Mouse (Mus musculus) forebrain, embryonic 10.5 days (tissue): ENCODE measurements around the gene Wars. TPM values are rescaled to one million over a fixed set of nuclear protein-coding genes. Genes with fewer than 3 reads are reported as not detected.
"Not testable (repeated sequence)": the region's sequence is repeated elsewhere in the genome, so short reads cannot be mapped to it uniquely, and the experiment has no call there.

ENCODE experiments used
- DNase-seq: peaks from one replicate; pipeline ENCODE4 v3.0.0-alpha.2; 2017; ENCODE audit warnings: low spot score; ENCODE audit errors: extremely low spot score
- H3K27ac ChIP-seq: fragments of 300-500 bp; sonication (generic); 2 replicates; pipeline ENCODE4 v1.5.1; 2016; ENCODE audit warnings: mild to moderate bottlenecking
- H3K27me3 ChIP-seq: fragments of 300-500 bp; sonication (generic); 2 replicates; pipeline ENCODE4 v1.6.1; 2016; ENCODE audit warnings: mild to moderate bottlenecking; ENCODE audit not compliant: poor library complexity, severe bottlenecking
- H3K36me3 ChIP-seq: fragments of 300-500 bp; sonication (generic); replicated peaks from 2 replicates; pipeline ENCODE4 v1.6.1; 2016; ENCODE audit warnings: mild to moderate bottlenecking, moderate library complexity
- H3K4me1 ChIP-seq: fragments of 300-500 bp; sonication (generic); 2 replicates; pipeline ENCODE4 v1.6.1; 2016
- H3K4me3 ChIP-seq: fragments of 300-500 bp; sonication (generic); 2 replicates; pipeline ENCODE4 v1.5.1; 2016; ENCODE audit warnings: mild to moderate bottlenecking, moderate library complexity
- H3K9me3 ChIP-seq: fragments of 300-500 bp; sonication (generic); 2 replicates; pipeline ENCODE4 v1.6.1; 2016; ENCODE audit warnings: mild to moderate bottlenecking, moderate library complexity
- WGBS: fragments of 180-500 bp; shearing (Covaris S2); methylation state at CpG from one replicate; pipeline ENCODE4 v1.1.7; 2016; 5-methylcytosine and 5-hydroxymethylcytosine counted together
- polyA plus RNA-seq: library from polyadenylated mRNA; unstranded; fragments of >200 nt; fragmentation: Nextera tagmentation; extraction: Ambion mirVana; gene quantifications from 2 replicates; pipeline ENCODE4 v1.2.1, GENCODE M21; 2016

Wars gene
- polyA plus RNA-seq, 1 experiment from 2014 or later, result 157 TPM

DNA sequence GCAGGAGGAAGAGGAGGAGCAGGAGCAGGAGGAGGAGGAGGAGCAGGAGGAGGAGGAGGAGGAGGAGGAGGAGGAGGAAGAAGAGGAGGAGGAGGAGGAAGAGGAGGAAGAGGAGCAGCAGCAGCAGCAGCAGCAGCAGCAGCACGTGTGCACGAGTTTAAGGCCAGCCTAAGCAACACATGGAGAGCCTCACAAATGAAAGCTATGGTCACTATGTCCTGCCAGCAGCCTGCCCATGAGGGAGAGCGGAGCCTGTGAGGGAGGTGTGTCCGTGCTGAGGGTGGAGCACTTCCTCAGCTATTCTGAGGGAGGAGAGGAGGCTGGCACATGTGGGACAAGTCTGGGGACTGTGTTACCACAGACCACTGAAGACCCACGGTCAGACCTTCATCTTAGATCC lies 20.9 kb downstream of the Wars start:
- no peaks in the 10 kb centered on the region for H3K9me3 ChIP-seq
- peaks cover 99% of the 10 kb centered on the region for H3K36me3 ChIP-seq
- 78% methylated on average over 5 of the region's 5 CpGs for WGBS
- H3K27ac ChIP-seq, result no peak overlapping the region
- H3K27me3 ChIP-seq, result no peaks in the 10 kb centered on the region
- DNase-seq, result no peak
- no peak overlapping the region for H3K4me3 ChIP-seq
- H3K4me1 ChIP-seq, result no peaks in the 10 kb centered on the region

DNA sequence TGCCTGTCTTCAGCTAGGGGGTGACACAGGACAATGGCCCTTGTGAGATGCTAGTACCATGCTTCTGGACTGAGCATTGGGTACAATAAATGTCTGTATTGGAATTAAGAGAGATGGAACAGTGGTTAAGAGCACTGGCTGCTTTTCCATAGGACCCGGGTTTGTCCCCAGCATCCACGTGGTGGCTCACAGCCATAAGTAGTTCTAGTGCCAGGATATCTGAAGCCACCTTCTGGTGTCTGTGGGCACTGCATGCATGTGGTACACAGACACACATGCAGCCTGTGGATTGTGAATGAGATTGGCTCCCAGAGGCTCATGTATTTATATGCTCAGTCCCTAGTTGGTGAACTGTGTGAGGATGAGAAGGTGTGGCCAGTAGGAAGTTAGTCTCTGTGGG lies 24.4 kb downstream of the Wars start:
- H3K9me3 ChIP-seq, result no peaks in the 10 kb centered on the region
- DNase-seq, result no peak
- no peak overlapping the region for H3K27ac ChIP-seq
- 85% methylated on average over 2 of the region's 2 CpGs for WGBS
- no peak overlapping the region for H3K4me3 ChIP-seq
- no peaks in the 10 kb centered on the region for H3K27me3 ChIP-seq
- H3K4me1 ChIP-seq, result no peaks in the 10 kb centered on the region
- peaks cover 100% of the 10 kb centered on the region for H3K36me3 ChIP-seq

DNA sequence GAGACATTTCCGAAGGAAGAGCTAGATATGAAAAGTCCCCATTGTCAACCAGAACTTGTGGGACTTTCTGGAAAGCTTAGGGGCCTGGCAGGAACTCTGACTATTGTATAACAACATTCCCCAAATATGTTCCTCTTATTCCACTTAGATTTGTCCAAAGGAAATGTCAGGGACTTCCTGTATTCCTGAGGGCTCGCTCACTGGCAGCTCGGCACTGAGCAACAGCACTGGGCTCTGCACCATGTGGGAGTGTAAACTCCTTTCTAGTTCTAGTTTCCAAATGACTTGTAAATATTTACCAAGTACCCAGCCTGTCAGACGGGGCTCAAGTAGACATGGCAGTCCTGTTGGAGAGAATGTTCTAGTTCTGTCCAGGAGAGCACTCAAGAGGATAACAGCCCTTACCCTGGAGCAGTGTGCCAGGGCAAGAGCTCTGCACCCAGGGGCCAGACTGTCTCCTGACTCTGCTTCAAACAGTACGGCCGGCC lies 28.9 kb downstream of the Wars start:
- Histone ChIP-seq H3K4me1 (no peaks in the 10 kb centered on the region), H3K4me3 (no peak overlapping the region), H3K36me3 (peaks cover 100% of the 10 kb centered on the region), H3K9me3 (no peaks in the 10 kb centered on the region), H3K27ac (no peak overlapping the region), H3K27me3 (no peaks in the 10 kb centered on the region)
- DNase-seq, result no peak
- 95% methylated on average over 6 of the region's 6 CpGs for WGBS

DNA sequence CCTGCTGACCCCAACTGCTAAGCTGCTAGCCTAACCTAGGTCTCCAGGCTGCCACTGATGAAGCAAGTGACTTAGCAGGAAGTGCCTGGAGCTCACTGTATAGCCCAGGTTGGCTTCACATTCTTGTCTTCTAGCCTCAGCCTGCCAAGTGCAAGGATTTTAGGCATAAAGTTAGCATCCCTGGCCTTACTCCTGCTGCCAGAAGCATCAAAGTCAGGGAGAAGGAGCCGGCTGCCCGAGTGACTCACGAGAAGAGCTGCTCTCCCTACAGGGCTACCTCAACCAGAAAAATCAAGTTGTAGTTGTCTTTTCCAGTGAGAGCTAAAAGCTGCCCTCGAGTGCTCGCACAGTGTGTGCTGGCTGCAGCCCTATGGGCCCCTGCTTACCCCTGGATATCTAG lies 35.5 kb downstream of the Wars start:
- Histone ChIP-seq H3K27ac (no peak overlapping the region), H3K4me1 (no peaks in the 10 kb centered on the region), H3K4me3 (no peak overlapping the region), H3K36me3 (peaks cover 56% of the 10 kb centered on the region), H3K9me3 (no peaks in the 10 kb centered on the region), H3K27me3 (no peaks in the 10 kb centered on the region)
- 90% methylated on average over 5 of the region's 5 CpGs for WGBS
- DNase-seq, result no peak

DNA sequence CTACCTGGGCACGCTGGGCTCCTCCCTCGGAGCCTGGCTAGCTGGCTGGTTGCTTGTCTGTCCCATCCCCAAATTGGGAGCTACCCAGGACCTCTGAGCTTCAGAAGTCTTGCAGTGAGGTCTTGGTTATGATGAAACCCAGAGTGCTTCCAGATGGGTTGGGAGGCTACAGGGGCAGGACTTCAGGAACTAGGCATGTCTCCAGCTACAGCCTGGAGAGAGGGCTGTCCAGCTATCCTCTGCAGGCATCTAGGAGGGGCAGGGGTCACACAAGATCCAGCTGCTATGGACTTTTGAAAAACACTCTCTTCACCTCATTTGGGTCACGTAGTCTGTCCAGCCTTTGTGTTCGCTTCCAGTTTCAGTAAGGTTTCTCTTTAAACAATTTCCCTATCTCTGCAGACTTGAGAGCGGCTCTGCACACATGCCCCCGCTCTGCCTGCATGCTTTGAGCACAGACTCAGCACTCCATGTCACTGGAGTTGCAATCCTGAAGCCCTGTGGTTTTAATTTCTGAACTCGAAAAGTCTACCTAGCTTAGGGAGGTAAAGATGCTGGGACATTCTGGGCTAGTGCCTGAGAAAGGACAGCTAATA lies 36.3 kb downstream of the Wars start:
- Histone ChIP-seq H3K4me3 (no peak overlapping the region), H3K27me3 (no peaks in the 10 kb centered on the region), H3K36me3 (peaks cover 48% of the 10 kb centered on the region), H3K9me3 (no peaks in the 10 kb centered on the region), H3K4me1 (no peaks in the 10 kb centered on the region), H3K27ac (no peak overlapping the region)
- WGBS, result 82% methylated on average over 7 of the region's 7 CpGs
- DNase-seq, result no peak

DNA sequence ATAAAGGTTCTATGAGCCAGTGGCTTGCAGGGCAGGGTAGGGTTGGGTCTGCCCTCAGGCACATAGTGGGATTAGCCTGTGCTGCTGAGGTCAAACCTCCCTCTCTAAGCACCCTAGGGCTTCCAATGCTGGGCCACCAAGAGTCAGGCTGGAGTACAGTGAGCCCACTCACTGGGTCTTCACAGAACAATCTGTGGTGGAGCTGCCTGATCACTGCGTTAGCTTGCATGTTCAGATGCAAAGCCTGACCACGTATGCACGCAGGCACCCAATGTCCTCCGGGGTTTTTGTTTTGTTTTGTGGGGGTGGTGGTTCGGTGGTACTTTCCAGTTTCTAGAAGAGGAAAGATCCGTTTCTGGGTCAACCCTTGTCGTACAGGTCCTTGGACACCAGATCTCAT lies 36.9 kb downstream of the Wars start:
- Histone ChIP-seq H3K4me1 (no peaks in the 10 kb centered on the region), H3K36me3 (peaks cover 43% of the 10 kb centered on the region), H3K27me3 (no peaks in the 10 kb centered on the region), H3K9me3 (no peaks in the 10 kb centered on the region), H3K27ac (no peak overlapping the region), H3K4me3 (no peak overlapping the region)
- 92% methylated on average over 7 of the region's 7 CpGs for whole genome bisulfite sequencing
- no peak for DNase-seq

DNA sequence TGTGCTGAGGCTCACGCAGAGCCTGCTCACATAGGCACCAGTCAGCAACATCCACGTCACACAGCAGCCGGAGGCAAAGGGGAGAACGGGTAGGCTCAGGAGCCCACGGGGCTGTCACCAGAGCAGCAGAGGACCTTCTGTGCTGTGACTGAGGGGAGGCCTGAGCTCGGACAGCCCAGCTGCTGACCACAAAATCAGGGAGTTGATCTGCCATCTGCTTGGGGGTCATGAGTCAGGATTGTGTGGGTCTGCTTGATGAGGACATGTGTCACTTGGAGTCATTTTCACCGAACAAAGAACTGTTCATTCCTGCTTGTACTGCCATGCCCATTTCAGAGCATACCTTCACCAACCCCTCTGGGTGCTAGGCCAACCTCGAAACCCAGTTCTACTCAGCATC lies 37.8 kb downstream of the Wars start:
- Histone ChIP-seq H3K27ac (0 out of 2 replicates have a peak overlapping the region, but pooled peaks have one; percentile 30), H3K9me3 (no peaks in the 10 kb centered on the region), H3K4me1 (peaks cover 3% of the 10 kb centered on the region), H3K36me3 (peaks cover 33% of the 10 kb centered on the region), H3K4me3 (no peak overlapping the region), H3K27me3 (no peaks in the 10 kb centered on the region)
- WGBS, result 86% methylated on average over 8 of the region's 8 CpGs
- no peak for DNase-seq

DNA sequence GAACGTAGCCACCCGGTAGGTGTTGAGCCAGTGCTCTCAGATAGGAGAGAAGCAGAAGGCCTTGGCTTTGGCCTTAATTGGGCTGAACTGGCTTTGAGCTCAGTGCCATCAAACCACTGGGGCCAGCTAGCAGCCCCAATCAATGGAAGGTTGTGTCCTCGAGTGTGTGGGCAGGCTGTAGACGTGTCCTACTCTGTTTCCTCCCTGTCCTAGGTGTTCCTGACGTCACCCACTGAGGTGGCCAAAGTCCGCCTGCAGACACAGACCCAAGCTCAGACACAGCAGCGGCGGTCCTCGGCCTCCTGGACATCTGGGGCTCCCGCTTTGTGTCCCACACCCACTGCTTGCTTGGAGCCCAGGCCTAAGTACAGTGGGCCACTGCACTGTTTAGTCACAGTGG lies 38.9 kb downstream of the Wars start:
- 92% methylated on average over 10 of the region's 10 CpGs for WGBS
- no peaks in the 10 kb centered on the region for H3K27me3 ChIP-seq
- H3K4me1 ChIP-seq, result peaks cover 14% of the 10 kb centered on the region
- H3K27ac ChIP-seq, result no peak overlapping the region
- no peak overlapping the region for H3K4me3 ChIP-seq
- H3K36me3 ChIP-seq, result peaks cover 22% of the 10 kb centered on the region
- no peaks in the 10 kb centered on the region for H3K9me3 ChIP-seq
- no peak for DNase-seq

DNA sequence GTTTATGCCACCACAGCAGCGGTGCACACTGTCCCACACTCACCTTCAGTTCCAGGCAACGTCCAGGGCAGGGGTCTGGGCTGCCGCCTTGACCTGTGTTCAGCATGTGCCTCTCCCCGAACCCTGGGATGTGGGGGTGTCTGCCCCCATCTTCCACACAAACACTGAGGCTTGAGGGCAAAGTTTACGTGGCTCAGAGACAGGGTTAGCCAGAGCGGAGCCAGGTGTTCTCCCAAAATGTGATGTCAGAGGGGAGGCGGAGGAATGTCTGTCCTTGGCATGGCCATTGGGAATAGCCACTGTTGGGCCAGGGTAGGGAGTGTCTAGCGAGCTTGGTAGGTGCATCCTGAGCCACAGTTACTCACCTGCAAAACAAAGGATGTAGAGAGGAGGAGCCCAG lies 41.2 kb downstream of the Wars start:
- Histone ChIP-seq H3K36me3 (peaks cover 15% of the 10 kb centered on the region), H3K4me3 (no peak overlapping the region), H3K4me1 (peaks cover 18% of the 10 kb centered on the region), H3K27me3 (no peaks in the 10 kb centered on the region), H3K27ac (no peak overlapping the region), H3K9me3 (no peaks in the 10 kb centered on the region)
- WGBS, result 88% methylated on average over 8 of the region's 8 CpGs
- DNase-seq, result no peak

DNA sequence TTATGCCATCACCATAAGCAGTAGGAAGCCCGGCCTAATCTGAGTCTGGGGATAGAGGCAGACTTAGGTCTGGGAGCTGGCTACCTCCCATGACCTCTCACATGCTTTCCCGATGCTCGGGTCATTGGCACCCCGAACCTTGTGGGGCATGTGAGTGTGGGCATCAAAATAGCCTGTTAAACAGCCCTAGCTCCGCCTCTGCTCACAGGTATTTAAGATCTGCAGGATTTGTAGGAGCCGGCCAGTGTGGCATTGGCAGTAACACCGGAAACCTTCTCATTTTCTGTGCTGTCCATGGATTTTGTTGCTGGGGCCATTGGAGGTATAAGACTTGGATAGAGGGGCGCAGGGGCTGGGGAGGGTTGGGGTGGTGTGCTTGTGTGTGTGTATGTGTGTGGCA lies 43.1 kb downstream of the Wars start:
- H3K27me3 ChIP-seq, result no peaks in the 10 kb centered on the region
- H3K4me1 ChIP-seq, result peaks cover 18% of the 10 kb centered on the region
- no peak overlapping the region for H3K4me3 ChIP-seq
- 0 out of 2 replicates have a peak overlapping the region, but pooled peaks have one; percentile 26 for H3K27ac ChIP-seq
- DNase-seq, result no peak
- H3K9me3 ChIP-seq, result no peaks in the 10 kb centered on the region
- peaks cover 28% of the 10 kb centered on the region for H3K36me3 ChIP-seq
- 86% methylated on average over 8 of the region's 8 CpGs for WGBS

DNA sequence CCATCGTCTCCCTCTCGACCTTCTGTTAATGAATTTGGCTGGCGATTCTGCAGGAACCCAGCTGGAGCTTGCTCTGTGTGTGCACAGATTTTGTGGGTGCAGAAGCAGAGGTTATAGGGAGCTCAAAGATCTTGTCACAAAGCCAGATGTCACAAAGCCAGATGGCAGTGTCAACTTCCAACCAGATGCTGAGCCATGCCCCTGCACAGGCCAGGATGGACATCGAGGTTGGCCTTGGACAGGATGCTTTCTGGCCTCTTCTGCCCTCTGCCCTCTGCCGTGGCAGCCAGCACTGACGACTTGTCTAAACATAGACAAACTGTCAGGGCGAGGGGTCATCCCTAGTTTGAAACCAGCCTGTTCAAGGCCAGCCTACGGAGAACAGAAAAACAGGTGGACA lies 43.8 kb downstream of the Wars start:
- peaks cover 30% of the 10 kb centered on the region for H3K36me3 ChIP-seq
- H3K4me1 ChIP-seq, result peaks cover 18% of the 10 kb centered on the region
- 66% methylated on average over 8 of the region's 8 CpGs for WGBS
- H3K27me3 ChIP-seq, result no peaks in the 10 kb centered on the region
- H3K9me3 ChIP-seq, result no peaks in the 10 kb centered on the region
- no peak overlapping the region for H3K27ac ChIP-seq
- DNase-seq, result no peak
- no peak overlapping the region for H3K4me3 ChIP-seq

DNA sequence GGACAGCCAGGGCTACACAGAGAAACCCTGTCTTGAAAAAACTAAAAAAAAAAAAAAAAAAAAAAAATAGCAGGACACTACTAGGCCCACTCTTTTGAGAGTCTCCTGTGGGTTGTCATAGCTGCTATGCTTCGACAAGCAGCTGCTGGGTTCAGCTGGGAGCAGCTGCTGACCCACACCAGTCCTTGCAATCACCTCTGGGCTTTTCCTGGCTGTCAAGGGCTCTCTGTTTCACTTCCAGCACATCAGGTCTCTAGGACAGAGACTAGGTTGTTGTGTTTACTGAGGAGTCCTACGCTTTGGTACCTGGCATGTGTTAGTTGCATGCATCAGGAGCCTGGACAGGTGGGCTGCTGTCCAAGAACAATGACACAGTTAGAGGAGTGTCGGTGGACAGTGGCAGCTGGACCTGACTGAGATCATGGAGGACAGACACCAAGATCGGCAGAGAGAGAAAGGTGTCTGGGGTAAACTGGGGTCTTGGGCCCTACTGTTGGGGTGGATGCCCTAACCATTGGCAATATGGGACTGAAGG lies 44.4 kb downstream of the Wars start:
- H3K27me3 ChIP-seq, result no peaks in the 10 kb centered on the region
- WGBS, result 87% methylated on average over 4 of the region's 4 CpGs
- H3K27ac ChIP-seq, result no peak overlapping the region
- H3K4me1 ChIP-seq, result peaks cover 18% of the 10 kb centered on the region
- peaks cover 34% of the 10 kb centered on the region for H3K36me3 ChIP-seq
- no peak overlapping the region for H3K4me3 ChIP-seq
- DNase-seq, result no peak
- H3K9me3 ChIP-seq, result no peaks in the 10 kb centered on the region

DNA sequence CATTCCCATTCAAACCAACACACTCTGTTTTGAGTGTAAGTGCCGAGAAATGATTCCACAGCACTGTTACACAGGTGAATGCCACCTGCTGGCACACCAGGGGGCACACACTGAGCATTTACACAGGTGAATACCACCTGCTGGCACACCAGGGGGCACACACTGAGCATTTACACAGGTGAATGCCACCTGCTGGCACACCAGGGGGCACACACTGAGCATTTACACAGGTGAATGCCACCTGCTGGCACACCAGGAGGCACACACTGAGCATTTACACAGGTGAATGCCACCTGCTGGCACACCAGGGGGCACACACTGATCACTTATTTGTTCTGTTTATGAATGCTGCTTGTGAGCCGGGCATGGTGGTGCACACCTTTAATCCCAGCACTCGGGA lies 45.9 kb downstream of the Wars start:
- not testable (repeated sequence) for H3K9me3 ChIP-seq, H3K27ac ChIP-seq, DNase-seq, H3K4me3 ChIP-seq, H3K27me3 ChIP-seq
- 87% methylated on average over 3 of the region's 3 CpGs for WGBS
- H3K36me3 ChIP-seq, result peaks cover 48% of the 10 kb centered on the region
- H3K4me1 ChIP-seq, result peaks cover 18% of the 10 kb centered on the region

DNA sequence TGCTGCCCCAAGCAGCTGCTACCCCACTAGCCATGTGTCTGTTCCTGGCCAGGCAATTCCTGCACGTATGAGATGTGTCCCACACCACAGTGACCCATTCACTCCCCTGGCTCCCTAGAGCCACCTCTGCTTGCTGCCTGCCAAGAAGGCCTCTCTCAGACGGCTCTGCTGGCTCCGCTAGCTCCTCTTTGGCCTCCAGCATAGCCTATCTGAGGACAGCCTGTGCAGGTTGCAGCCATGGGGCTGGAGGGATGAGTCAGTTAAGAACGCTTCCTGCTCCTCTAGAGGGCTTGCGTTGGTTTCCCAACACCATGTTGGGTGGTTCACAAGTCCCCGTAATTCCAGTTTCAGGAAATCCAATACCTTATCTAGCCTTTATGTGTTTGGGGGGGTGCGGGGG lies 51.3 kb downstream of the Wars start:
- no peak overlapping the region for H3K4me3 ChIP-seq
- peaks cover 7% of the 10 kb centered on the region for H3K4me1 ChIP-seq
- DNase-seq, result no peak
- peaks cover 89% of the 10 kb centered on the region for H3K36me3 ChIP-seq
- WGBS, result 90% methylated on average over 7 of the region's 7 CpGs
- no peak overlapping the region for H3K27ac ChIP-seq
- no peaks in the 10 kb centered on the region for H3K27me3 ChIP-seq
- no peaks in the 10 kb centered on the region for H3K9me3 ChIP-seq
